Mouse (Mus musculus) small intestine, adult 2 months (tissue): ENCODE measurements around the gene D430019H16Rik.

Experiments
- CTCF ChIP-seq: fragments of 200-500 bp; IDR thresholded peaks from 2 replicates; pipeline ENCODE4 v1.5.1; 2012; ENCODE audit warnings: low read depth, mild to moderate bottlenecking, control low read depth, inconsistent platforms, low read length, moderate library complexity, mixed read lengths; ENCODE audit not compliant: insufficient replicate concordance, insufficient read length; ENCODE audit errors: extremely low read depth
- POLR2A ChIP-seq: fragments of 200-500 bp; IDR thresholded peaks from 2 replicates; pipeline ENCODE4 v1.6.1; 2012; ENCODE audit warnings: low read depth, mild to moderate bottlenecking, control low read depth, inconsistent platforms, low read length, moderate library complexity

DNA sequence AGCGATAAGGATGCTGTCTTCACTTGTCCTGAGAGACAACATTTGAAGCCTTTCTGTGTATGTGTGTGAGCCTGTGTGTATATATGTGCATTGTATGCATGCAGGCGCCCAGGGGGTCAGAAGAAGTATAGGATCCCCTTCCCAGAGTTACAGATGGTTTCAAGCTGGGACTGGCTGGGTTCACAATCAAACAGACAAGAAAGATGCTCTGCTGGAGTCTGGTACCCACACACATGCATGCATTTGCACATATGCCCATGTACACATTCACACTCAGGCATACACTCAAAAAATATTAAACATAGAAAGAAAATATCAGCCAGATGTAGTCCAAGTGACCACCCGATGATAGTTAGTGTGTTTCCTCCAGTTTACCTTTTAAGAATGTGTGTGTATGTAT, 88.9 kb downstream of the D430019H16Rik start:
- TF ChIP-seq POLR2A (no peak), CTCF (no peak)
